Mouse (Mus musculus) hindlimb bud, embryonic 11.5 days (tissue): ENCODE data around the gene Olfr96.
"Not testable (repeated sequence)": the region's sequence is repeated elsewhere in the genome, so short reads cannot be mapped to it uniquely, and the experiment has no call there.

ENCODE experiments used
- DNase-seq: peaks from one replicate; pipeline ENCODE4 v3.0.0-alpha.2; 2012; ENCODE audit warnings: low read depth, low spot score; ENCODE audit errors: extremely low spot score

The Olfr96 gene

DNA sequence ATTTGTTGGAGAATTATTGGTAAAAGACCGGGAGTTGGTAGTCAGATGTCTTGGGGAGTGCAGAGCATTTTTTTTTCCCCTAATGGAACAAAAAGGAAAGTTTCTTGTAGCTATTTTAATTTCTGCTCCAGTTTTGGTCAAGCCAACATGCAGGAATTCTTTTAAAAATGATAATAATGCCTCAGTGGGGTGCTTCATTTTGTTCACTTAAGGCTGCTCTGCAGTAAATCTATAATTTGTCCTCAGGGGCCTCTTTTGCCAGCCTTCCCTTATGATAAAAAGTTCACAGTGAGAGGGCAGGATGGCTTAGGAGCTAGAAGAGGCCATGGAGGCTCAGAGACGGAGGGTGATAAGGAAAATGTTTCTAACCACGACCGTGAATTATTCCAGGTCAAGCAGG is at the start of gene Olfr96:
Gene Olfr96 (plus strand): TSS at position 301 of the 400 bp plus-strand sequence.
- DNase-seq = no peak

- no peak for DNase-seq
These were observed 34.5 kb upstream of the Olfr96 start for GRCm38 (mm10) chr17:37185474-37185873.

DNA sequence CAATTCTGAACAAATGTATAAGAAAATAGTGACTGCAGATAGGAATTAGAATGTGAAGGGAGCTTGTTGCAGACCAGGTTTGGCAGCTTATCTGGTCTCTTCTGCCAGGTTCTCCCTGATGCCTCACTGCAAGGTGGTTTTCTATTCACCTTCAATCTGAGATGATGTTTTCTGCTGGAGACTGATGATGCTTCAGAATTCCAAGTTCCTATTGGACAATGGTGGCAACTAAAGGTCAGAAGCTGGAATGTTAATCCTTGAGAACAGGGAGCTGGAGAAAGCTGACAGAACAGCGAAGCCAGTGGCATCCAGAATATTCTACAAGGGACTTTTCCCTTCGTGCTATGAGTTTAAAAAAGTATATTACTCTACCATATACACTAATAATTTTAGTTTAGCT is 29.2 kb upstream of the Olfr96 start:
- peak; percentile 39 for DNase-seq

DNA sequence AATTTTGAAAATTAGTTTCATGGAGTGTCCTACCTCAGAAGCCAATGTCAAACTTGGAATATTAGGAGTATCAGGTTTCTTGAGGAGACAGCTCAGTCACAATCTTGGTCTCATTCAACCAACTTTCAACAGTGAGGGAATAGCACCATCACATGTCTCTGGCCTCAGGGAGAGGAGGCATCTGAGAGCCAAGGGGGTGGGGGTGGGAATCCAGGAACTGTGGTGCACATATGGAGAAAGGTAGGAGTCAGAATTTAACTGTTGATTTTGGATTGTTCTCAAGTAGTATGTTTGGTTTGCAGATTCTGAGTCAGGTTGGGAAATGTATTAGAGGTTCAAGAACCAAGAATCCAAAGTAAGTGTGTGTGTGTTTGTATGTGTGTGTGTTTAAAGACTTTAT is 26.9 kb upstream of the Olfr96 start:
- no peak for DNase-seq

DNA sequence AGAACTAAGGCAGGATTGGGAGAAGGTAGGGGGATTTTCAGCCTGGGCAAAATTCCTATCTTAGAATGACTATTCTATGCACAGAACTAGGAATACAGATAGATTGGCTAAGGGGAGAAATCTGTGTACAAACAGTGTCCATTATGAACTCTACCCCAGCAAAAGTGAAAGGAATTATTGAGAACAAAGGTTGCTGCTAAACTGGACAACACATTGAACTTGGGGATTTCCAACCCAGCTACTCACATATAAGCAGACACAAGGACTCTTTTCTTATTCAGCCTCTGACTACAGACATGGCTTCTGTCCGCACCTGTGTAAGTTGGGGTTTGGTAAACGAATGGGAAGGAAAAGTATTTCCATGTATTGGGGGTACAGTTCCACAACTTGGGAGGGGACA is 26.3 kb upstream of the Olfr96 start, which contains the start of gene Ubd:
Gene Ubd (plus strand): TSS at position 237 of the 400 bp plus-strand sequence.
- DNase-seq = no peak

GRCm38 (mm10) chr17:37194782-37195181 is 25.2 kb upstream of the Olfr96 start:
- DNase-seq = no peak

GRCm38 (mm10) chr17:37196845-37197724 is 22.9 kb upstream of the Olfr96 start:
- DNase-seq = no peak

DNA sequence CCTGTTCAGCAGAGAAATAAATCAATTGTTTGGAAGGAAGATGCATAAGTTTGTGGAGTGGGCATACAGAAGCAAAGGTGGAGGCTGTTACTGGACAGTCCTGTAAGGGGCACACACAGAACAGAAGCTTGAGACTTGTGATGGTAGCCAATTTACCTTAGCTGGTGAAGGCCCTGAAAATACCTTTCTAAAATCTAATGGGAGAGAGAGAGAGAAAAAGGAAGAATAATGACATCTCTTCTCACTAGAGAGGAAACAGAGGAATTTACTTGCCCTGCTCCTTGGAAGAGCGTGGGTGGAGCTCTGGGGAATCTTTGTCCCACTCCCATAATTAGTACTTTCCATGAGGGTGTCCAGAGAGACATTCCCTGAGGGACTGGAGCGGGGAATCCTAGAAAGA is 19.1 kb upstream of the Olfr96 start, which contains the start of gene Olfr94:
Gene Olfr94 (minus strand): TSS at position 101 of the 400 bp plus-strand sequence.
- no peak for DNase-seq

GRCm38 (mm10) chr17:37203206-37203916 is 16.6 kb upstream of the Olfr96 start:
- peak; percentile 81 for DNase-seq

GRCm38 (mm10) chr17:37203917-37204236 is 16.1 kb upstream of the Olfr96 start:
- no peak for DNase-seq

- no peak for DNase-seq
These were observed 8.8 kb upstream of the Olfr96 start for GRCm38 (mm10) chr17:37210884-37211768.

DNA sequence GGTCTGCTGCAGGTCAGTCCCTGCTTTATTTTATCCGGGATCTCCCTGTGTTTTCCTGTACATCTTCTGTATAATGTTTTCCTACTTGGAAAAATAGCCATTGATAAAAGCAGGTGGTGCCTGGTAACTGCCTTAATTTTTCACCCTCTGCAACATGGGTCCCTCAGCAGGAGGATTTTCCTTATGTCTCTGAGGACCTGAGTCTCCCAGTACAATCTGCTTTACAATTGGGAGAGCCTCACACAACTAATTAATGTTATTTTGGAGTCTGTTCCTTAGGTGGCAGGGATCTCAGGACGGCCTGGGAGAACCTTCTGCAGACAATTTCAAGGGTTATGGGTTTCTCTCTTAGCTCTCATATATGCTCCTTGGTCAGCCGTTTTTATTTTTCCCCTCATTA is 6.9 kb upstream of the Olfr96 start, which contains the start of gene Olfr95:
Gene Olfr95 (minus strand): TSS at position 101 of the 400 bp plus-strand sequence.
- DNase-seq = no peak

GRCm38 (mm10) chr17:37218486-37218885 is 1.5 kb upstream of the Olfr96 start:
- DNase-seq = no peak

DNA sequence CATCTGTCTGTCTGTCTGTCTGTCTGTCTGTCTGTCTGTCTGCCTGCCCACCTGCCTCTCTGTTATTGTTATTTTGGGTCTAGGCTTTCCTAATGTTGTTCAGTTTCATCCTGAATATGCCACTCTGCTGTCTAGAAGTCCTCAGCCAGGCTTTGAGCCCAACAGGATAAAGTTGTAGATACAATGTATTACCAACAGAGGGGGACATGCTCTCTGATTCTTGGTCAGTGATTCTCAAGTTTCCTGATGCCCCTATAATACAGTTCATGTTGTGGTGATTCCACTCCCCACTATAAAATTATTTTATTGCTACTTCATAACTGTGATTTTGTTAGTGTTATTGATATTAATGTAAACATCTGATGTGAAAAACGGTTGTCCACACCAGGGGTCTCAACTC is 1.9 kb downstream of the Olfr96 start:
- DNase-seq = no peak

DNA sequence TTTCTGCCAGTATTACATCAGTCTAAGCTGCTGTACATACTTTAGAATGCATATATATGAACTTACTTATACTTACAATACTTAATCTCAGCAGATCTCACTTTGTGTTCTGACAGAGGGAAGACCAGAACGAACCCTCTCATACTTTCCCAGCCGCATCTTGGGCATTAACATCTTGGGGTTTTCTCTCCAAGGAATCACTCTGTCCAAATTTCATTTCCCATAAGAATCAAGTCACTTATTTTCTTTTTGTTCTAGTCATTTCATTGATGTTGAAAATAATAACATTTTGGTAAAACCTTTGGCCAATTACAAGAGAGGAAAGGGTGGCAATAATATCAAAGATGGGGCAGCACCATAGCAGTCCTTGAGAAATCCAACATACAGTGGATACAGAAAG is 17.3 kb downstream of the Olfr96 start, which contains the start of gene Olfr97:
Gene Olfr97 (minus strand): TSS at position 101 of the 400 bp plus-strand sequence.
- not testable (repeated sequence) for DNase-seq

GRCm38 (mm10) chr17:37242198-37242597 is 22.3 kb downstream of the Olfr96 start:
- DNase-seq = no peak

GRCm38 (mm10) chr17:37246715-37247114 is 26.8 kb downstream of the Olfr96 start:
- no peak for DNase-seq

- no peak for DNase-seq
These were observed 29.5 kb downstream of the Olfr96 start for GRCm38 (mm10) chr17:37249460-37249859.

- DNase-seq = no peak
These were observed 30.6 kb downstream of the Olfr96 start for GRCm38 (mm10) chr17:37250544-37250943.

- no peak for DNase-seq
These were observed 43.7 kb downstream of the Olfr96 start, which contains the start of gene Olfr98 for GRCm38 (mm10) chr17:37263626-37264025. TSS of gene Olfr98 (minus strand) at chr17:37263749.
